Mouse (Mus musculus) midbrain, embryonic 12.5 days (tissue): Measurements from ENCODE around the gene Lims1. TPM values are rescaled to one million over a fixed set of nuclear protein-coding genes. Genes with fewer than 3 reads are reported as not detected.
A peak's percentile ranks its signal among the peaks of the same experiment; 100 is the strongest.

Experiments
- ATAC-seq: fragments of 200-750 bp; cut with Nextera tagmentation; 2 replicates; pipeline ENCODE4 v1.8.0; 2017; ENCODE audit warnings: low read depth, moderate TSS enrichment, moderate library complexity; ENCODE audit not compliant: low FRiP score
- H3K27ac ChIP-seq: fragments of 300-500 bp; sonication (generic); replicated peaks from 2 replicates; pipeline ENCODE4 v1.5.1; 2016; ENCODE audit warnings: mild to moderate bottlenecking
- H3K27me3 ChIP-seq: fragments of 300-500 bp; sonication (generic); 2 replicates; pipeline ENCODE4 v1.6.1; 2016; ENCODE audit warnings: mild to moderate bottlenecking
- H3K36me3 ChIP-seq: fragments of 300-500 bp; sonication (generic); 2 replicates; pipeline ENCODE4 v1.6.1; 2016
- H3K4me1 ChIP-seq: fragments of 300-500 bp; sonication (generic); 2 replicates; pipeline ENCODE4 v1.6.1; 2016
- H3K4me2 ChIP-seq: fragments of 300-500 bp; sonication (generic); replicated peaks from 2 replicates; pipeline ENCODE4 v1.6.1; 2016; ENCODE audit warnings: mild to moderate bottlenecking, moderate library complexity
- H3K4me3 ChIP-seq: fragments of 300-500 bp; sonication (generic); 2 replicates; pipeline ENCODE4 v1.5.1; 2016; ENCODE audit warnings: mild to moderate bottlenecking
- H3K9ac ChIP-seq: fragments of 300-500 bp; sonication (generic); replicated peaks from 2 replicates; pipeline ENCODE4 v1.6.1; 2016; ENCODE audit warnings: mild to moderate bottlenecking, moderate library complexity
- H3K9me3 ChIP-seq: fragments of 300-500 bp; sonication (generic); 2 replicates; pipeline ENCODE4 v1.6.1; 2016; ENCODE audit warnings: mild to moderate bottlenecking
- WGBS: fragments of 180-500 bp; shearing (Covaris S2); methylation state at CpG from one replicate; pipeline ENCODE4 v1.1.7; 2016; 5-methylcytosine and 5-hydroxymethylcytosine counted together
- polyA plus RNA-seq: library from polyadenylated mRNA; unstranded; fragments of >200 nt; fragmentation: Nextera tagmentation; extraction: Ambion mirVana; gene quantifications from 2 replicates; pipeline ENCODE4 v1.2.1, GENCODE M21; 2016

Lims1 gene
- polyA plus RNA-seq, 1 experiment from 2014 or later = 88.9 TPM

- Histone ChIP-seq H3K4me3 (no peak overlapping the region), H3K4me2 (no peak overlapping the region), H3K9me3 (no peaks in the 10 kb centered on the region), H3K27me3 (no peaks in the 10 kb centered on the region), H3K27ac (no peak overlapping the region), H3K4me1 (no peaks in the 10 kb centered on the region), H3K36me3 (peaks cover 68% of the 10 kb centered on the region), H3K9ac (no peak overlapping the region)
- no peak for ATAC-seq
Measured at GRCm38 (mm10) chr10:58412852-58413251, 89.6 kb downstream of the Lims1 start.

- Histone ChIP-seq H3K4me1 (no peaks in the 10 kb centered on the region), H3K27me3 (no peaks in the 10 kb centered on the region), H3K4me3 (no peak overlapping the region), H3K9me3 (no peaks in the 10 kb centered on the region), H3K27ac (no peak overlapping the region), H3K36me3 (peaks cover 52% of the 10 kb centered on the region), H3K9ac (no peak overlapping the region), H3K4me2 (no peak overlapping the region)
- no peak for ATAC-seq
- 84% methylated on average over 3 of the region's 3 CpGs for WGBS
Measured at GRCm38 (mm10) chr10:58416702-58417101, 93.4 kb downstream of the Lims1 start.

- Histone ChIP-seq H3K36me3 (peaks cover 46% of the 10 kb centered on the region), H3K4me2 (no peak overlapping the region), H3K9ac (no peak overlapping the region), H3K27me3 (no peaks in the 10 kb centered on the region), H3K9me3 (no peaks in the 10 kb centered on the region), H3K4me1 (no peaks in the 10 kb centered on the region), H3K27ac (no peak overlapping the region), H3K4me3 (no peak overlapping the region)
- ATAC-seq = no peak
- 88% methylated on average over 10 of the region's 10 CpGs for WGBS
Measured at GRCm38 (mm10) chr10:58418290-58418971, 95.2 kb downstream of the Lims1 start.

GRCm38 (mm10) chr10:58427930-58428329, 104.7 kb downstream of the Lims1 start:
- Histone ChIP-seq H3K4me3 (no peak overlapping the region), H3K9ac (no peak overlapping the region), H3K27ac (no peak overlapping the region), H3K36me3 (peaks cover 18% of the 10 kb centered on the region), H3K4me1 (no peaks in the 10 kb centered on the region), H3K27me3 (no peaks in the 10 kb centered on the region), H3K9me3 (no peaks in the 10 kb centered on the region), H3K4me2 (no peak overlapping the region)
- ATAC-seq = no peak
- 96% methylated on average over 2 of the region's 2 CpGs for WGBS

GRCm38 (mm10) chr10:58445850-58446249, 122.6 kb downstream of the Lims1 start:
- peak overlapping the region; percentile 86 for H3K27ac ChIP-seq
- peak overlapping the region; percentile 70 for H3K4me2 ChIP-seq
- H3K9me3 ChIP-seq = no peaks in the 10 kb centered on the region
- H3K4me3 ChIP-seq = peak overlapping the region; percentile 98
- H3K36me3 ChIP-seq = no peaks in the 10 kb centered on the region
- no peaks in the 10 kb centered on the region for H3K27me3 ChIP-seq
- peak; percentile 7; the same call in 1 of the 2 replicates for ATAC-seq
- WGBS = 22% methylated on average over 9 of the region's 9 CpGs
- H3K9ac ChIP-seq = peak overlapping the region; percentile 79
- H3K4me1 ChIP-seq = peaks cover 8% of the 10 kb centered on the region

GRCm38 (mm10) chr10:58446384-58447279, 123.4 kb downstream of the Lims1 start, which contains the start of gene Ranbp2:
TSS of gene Ranbp2 (plus strand) at chr10:58446920.
- no peaks in the 10 kb centered on the region for H3K27me3 ChIP-seq
- under 1% methylated on average over 90 of the region's 91 CpGs for WGBS
- no peaks in the 10 kb centered on the region for H3K36me3 ChIP-seq
- H3K4me1 ChIP-seq = peaks cover 8% of the 10 kb centered on the region
- H3K9ac ChIP-seq = peak within 1 kb of the TSS; percentile 97
- H3K27ac ChIP-seq = peak within 1 kb of the TSS; percentile 86
- peak; percentile 98 for ATAC-seq
- H3K4me2 ChIP-seq = peak within 1 kb of the TSS; percentile 70
- peak within 1 kb of the TSS; percentile 98 for H3K4me3 ChIP-seq
- H3K9me3 ChIP-seq = no peaks in the 10 kb centered on the region

GRCm38 (mm10) chr10:58447280-58447781, 124.1 kb downstream of the Lims1 start:
- peak overlapping the region; percentile 97 for H3K9ac ChIP-seq
- no peaks in the 10 kb centered on the region for H3K9me3 ChIP-seq
- H3K4me2 ChIP-seq = peak overlapping the region; percentile 66
- no peak for ATAC-seq
- H3K4me3 ChIP-seq = peak overlapping the region; percentile 98
- under 1% methylated on average over 32 of the region's 32 CpGs for WGBS
- H3K36me3 ChIP-seq = 0 out of 2 replicates have a peak, but pooled peaks cover 3% of the 10 kb centered on the region
- H3K27me3 ChIP-seq = no peaks in the 10 kb centered on the region
- peaks cover 8% of the 10 kb centered on the region for H3K4me1 ChIP-seq
- peak overlapping the region; percentile 86 for H3K27ac ChIP-seq

GRCm38 (mm10) chr10:58451575-58451974, 128.3 kb downstream of the Lims1 start:
- H3K27me3 ChIP-seq = no peaks in the 10 kb centered on the region
- no peak overlapping the region for H3K27ac ChIP-seq
- no peak overlapping the region for H3K4me3 ChIP-seq
- ATAC-seq = no peak
- H3K9me3 ChIP-seq = no peaks in the 10 kb centered on the region
- no peak overlapping the region for H3K9ac ChIP-seq
- H3K4me2 ChIP-seq = no peak overlapping the region
- peaks cover 2% of the 10 kb centered on the region for H3K4me1 ChIP-seq
- peaks cover 29% of the 10 kb centered on the region for H3K36me3 ChIP-seq

GRCm38 (mm10) chr10:58452185-58452584, 128.9 kb downstream of the Lims1 start:
- no peaks in the 10 kb centered on the region for H3K27me3 ChIP-seq
- 95% methylated on average over 1 of the region's 1 CpGs for WGBS
- H3K4me2 ChIP-seq = no peak overlapping the region
- no peak for ATAC-seq
- H3K9me3 ChIP-seq = no peaks in the 10 kb centered on the region
- no peak overlapping the region for H3K27ac ChIP-seq
- H3K4me1 ChIP-seq = peaks cover 2% of the 10 kb centered on the region
- no peak overlapping the region for H3K4me3 ChIP-seq
- H3K9ac ChIP-seq = no peak overlapping the region
- H3K36me3 ChIP-seq = peaks cover 30% of the 10 kb centered on the region

GRCm38 (mm10) chr10:58459896-58460295, 136.6 kb downstream of the Lims1 start:
- Histone ChIP-seq H3K27me3 (no peaks in the 10 kb centered on the region), H3K9ac (no peak overlapping the region), H3K4me1 (no peaks in the 10 kb centered on the region), H3K27ac (no peak overlapping the region), H3K36me3 (peaks cover 65% of the 10 kb centered on the region), H3K4me3 (no peak overlapping the region), H3K9me3 (no peaks in the 10 kb centered on the region), H3K4me2 (no peak overlapping the region)
- no peak for ATAC-seq
- 100% methylated on average over 1 of the region's 1 CpGs for WGBS
